Mouse (Mus musculus) bone marrow, adult 2 months (tissue): ENCODE results near the gene Theg.

Experiments
- CTCF ChIP-seq: fragments of 200-500 bp; IDR thresholded peaks from 2 replicates; pipeline ENCODE4 v1.5.1; 2011; ENCODE audit warnings: low read length, control low read depth; ENCODE audit not compliant: control insufficient read depth, insufficient read depth
- POLR2A ChIP-seq: fragments of 200-500 bp; IDR thresholded peaks from 2 replicates; pipeline ENCODE4 v1.6.1; 2011; ENCODE audit warnings: low read depth, mild to moderate bottlenecking, control low read depth, low read length, borderline replicate concordance; ENCODE audit not compliant: control insufficient read depth

DNA sequence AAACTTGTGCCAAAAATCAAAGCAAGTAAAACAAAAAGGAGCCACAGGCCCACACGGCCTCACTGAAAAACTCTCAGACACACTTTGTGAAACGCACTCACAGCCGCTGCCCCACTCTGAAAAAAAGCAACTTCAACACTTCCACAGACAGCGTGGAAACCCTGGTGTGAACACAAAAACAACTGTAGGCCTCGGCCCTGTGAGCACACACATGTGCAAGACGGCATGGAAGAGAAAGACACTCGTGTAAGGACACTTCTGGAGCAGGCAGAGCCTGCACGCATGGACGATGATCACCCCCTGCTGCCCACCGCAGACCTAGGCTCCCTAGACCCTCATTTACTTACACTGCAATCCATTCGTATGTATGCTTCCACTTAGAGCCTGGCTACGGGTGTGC lies 41.2 kb downstream of the Theg start:
- TF ChIP-seq CTCF: no peak
- no peak for TF ChIP-seq POLR2A
